ENCODE assay signal across 19 mouse cellular contexts in the genomic region with DNA sequence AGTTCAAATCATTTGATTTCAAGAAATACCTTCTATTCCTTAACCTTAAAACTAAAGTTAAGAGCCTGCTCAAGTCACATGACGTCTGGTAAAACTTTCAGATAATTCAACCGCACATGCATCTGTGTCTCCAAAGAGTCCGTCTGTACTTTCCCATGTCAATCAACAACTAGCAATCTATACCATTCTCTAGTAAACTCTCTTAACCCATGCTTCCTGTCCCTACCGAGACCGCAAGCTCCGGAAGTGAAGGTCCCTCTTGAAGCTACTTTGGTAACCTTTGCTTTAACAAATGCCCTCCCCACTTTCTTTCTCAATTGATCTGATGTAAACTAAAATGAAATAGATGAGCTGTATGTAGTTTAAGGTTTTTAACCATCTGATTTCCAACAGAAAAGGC.
DNase-seq lines count a peak whose midpoint lies in the region.
"Had no signal": no experiment of that assay in that cellular context is flagged by ENCODE, and none has a peak within 500 bp of the region (broad histone marks: within the 10 kb centered on the region; RNA-seq: fewer than 3 reads in every experiment).

No protein-coding gene starts in this region.

- peak; percentile 12 for DNase-seq in thymus, postnatal 14 days
- DNase-seq in thymus, adult 18-20 months, result no peak
- DNase-seq in CD4-positive helper T cell, adult 2 months (ENCODE audit: low read depth, low spot score), result peak; percentile 49
- peak; percentile 39 for DNase-seq in T-cell, adult 2 months (ENCODE audit: low spot score)
- peak; percentile 18 for DNase-seq in induced T-regulatory cell, adult 2 months (ENCODE audit: low read depth)
- DNase-seq in right cerebral cortex, postnatal 10 days (ENCODE audit: low spot score in 2 of 2), result no peak
- no peak for DNase-seq in layer of hippocampus, adult 11-12 months (ENCODE audit: low spot score)
- DNase-seq in heart, postnatal 36 days, result no peak
- DNase-seq: adrenal gland, adult 2 months; adrenal gland, postnatal 14 days; cerebellum, adult 11 months; cerebellum, adult 2 months; cerebellum, adult 9-11 months; cerebellum, postnatal 25 days; embryo, embryonic 11 days; gastrocnemius, postnatal 10 days; gastrocnemius, postnatal 36 days; heart, adult 2 months; heart, postnatal 14 days had no signal

- intact Hi-C loops in heart, postnatal 36 days (cut with DNase I), result no loop called here

Comparison
In these comparisons a context has a peak if more than half of its experiments do, and no peak if none do; other contexts are left out.
1. DNase-seq: peak in thymus, postnatal 14 days (single experiment), CD4-positive helper T cell, adult 2 months (single experiment), T-cell, adult 2 months (single experiment) and induced T-regulatory cell, adult 2 months (single experiment); none in thymus, adult 18-20 months (0 of 2), right cerebral cortex, postnatal 10 days (0 of 2), layer of hippocampus, adult 11-12 months (single experiment) and heart, postnatal 36 days (0 of 2).